Mouse (Mus musculus) cortical plate, adult 2 months (tissue): ENCODE results near the gene Gm45837.

ENCODE experiments used
- CTCF ChIP-seq: fragments of 200-500 bp; IDR thresholded peaks from 2 replicates; pipeline ENCODE4 v1.5.1; 2011; ENCODE audit warnings: mild to moderate bottlenecking, control low read depth, low read length; ENCODE audit not compliant: insufficient read depth; ENCODE audit errors: extremely low read depth
- POLR2A ChIP-seq: fragments of 200-500 bp; IDR thresholded peaks from 2 replicates; pipeline ENCODE4 v1.6.1; 2011; ENCODE audit warnings: mild to moderate bottlenecking, low read length, control low read depth; ENCODE audit not compliant: insufficient read depth; ENCODE audit errors: extremely low read depth

DNA sequence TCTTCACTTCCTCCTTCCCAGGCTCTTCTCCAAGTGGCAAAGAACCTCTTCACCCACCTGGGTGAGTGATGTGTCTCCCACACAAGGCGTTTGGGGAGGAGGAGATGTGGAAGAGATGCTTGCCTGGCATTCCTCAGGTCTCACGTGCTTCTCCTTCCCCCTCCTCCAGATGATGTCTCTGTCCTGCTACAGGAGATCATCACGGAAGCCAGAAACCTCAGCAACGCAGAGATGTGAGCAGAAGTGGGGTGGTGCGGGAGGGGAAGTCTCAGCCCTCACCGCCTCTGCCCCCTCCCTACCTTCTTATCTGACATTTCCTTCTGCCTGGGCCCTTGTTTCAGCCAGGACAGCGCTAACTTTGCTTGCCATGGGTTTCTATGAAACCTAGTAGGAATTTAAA, 93.1 kb downstream of the Gm45837 start:
- TF ChIP-seq POLR2A (no peak), CTCF (no peak)
